Mouse (Mus musculus): ENCODE measurements around the gene 1700034J05Rik.

DNA sequence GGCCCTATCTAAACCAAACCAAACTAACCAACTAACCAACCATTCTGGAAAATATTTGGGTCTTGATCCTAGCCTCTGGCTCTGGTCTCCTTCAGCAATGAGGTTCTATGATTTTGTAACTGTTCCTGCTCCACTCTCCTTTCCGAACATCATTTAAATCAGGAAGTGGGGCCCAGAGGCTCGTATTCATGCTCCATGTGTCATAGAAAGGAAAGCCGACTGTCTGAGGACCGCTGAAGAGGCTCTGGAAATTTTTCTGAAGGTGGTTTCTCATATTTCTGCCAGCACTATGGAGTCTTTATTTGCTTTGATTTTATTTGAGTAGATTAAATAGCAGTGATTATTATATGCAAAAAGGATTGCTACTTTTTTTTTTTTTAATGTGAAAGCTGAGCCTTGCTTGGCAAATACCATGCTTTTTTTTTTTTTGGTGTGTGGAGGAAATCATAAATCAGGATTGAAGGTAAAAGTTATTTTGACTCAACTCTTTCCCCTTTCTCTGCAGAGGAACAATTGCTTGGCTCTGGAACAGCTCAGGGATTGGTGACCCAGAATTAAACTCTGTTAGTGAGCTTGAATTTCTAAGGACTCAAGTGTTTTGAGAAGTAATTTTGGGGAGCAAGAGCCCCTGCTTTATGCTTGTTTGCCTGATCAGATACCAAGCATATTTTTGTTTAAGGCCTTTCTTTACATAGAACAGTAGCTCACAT, 40.6 kb downstream of the 1700034J05Rik start:
- TF ChIP-seq POLR2A (IDR thresholded peaks at IDR 0.05; ENCODE audit: insufficient read depth, low read depth, low read length) (no peak), CTCF (IDR thresholded peaks at IDR 0.05; ENCODE audit: insufficient read depth, low read depth, low read length) (no peak)

Data from olfactory bulb, adult 2 months (tissue).